Mouse (Mus musculus) C2C12 (cell line): Measurements from ENCODE around the gene Guca2a.

Experiments used
- CTCF ChIP-seq: IDR thresholded peaks from one replicate; pipeline ENCODE4 v1.5.1; 2011; ENCODE audit not compliant: control insufficient read depth, insufficient read depth, insufficient read length
- MAX ChIP-seq: IDR thresholded peaks from one replicate; pipeline ENCODE4 v1.6.1; 2011; ENCODE audit warnings: mild to moderate bottlenecking, control low read depth
- USF1 ChIP-seq: IDR thresholded peaks from one replicate; pipeline ENCODE4 v1.6.1; 2011; ENCODE audit warnings: low read depth, mild to moderate bottlenecking, control low read depth, moderate library complexity

GRCm38 (mm10) chr4:119667454-119667853 lies 29.9 kb downstream of the Guca2a start:
- TF ChIP-seq CTCF: peak; percentile 77
- TF ChIP-seq USF1: no peak
- TF ChIP-seq MAX: no peak
